In genomic region chr13:21195406-21196228, GRCm38 (mm10) we compare ENCODE assay signal across 32 mouse cellular contexts. TPM values are rescaled to one million over a fixed set of nuclear protein-coding genes. Genes with fewer than 3 reads are reported as not detected.
DNase-seq lines count a peak whose midpoint lies in the region; ATAC-seq and TF ChIP-seq lines count a peak whose summit lies in the region.
"Had no signal": no experiment of that assay in that cellular context is flagged by ENCODE, and none has a peak within 500 bp of the region (broad histone marks: within the 10 kb centered on the region; RNA-seq: fewer than 3 reads in every experiment).

No protein-coding gene starts in this region.

- dilution Hi-C loops in CH12.LX (cut with MboI; ENCODE audit: extremely low pct_ligation_motif_present, extremely low pct_unique_long_range_greater_than_20kb, low sequenced_read_pairs), result no loop called here

- TF ChIP-seq RAD21 in CH12.LX (IDR thresholded peaks at IDR 0.05; ENCODE audit: low read depth, low read length), result no peak

- no peaks in the 10 kb centered on the region for H3K9me3 ChIP-seq in CH12.LX (replicated peaks; ENCODE audit: low read length)
- H3K9me3 ChIP-seq in intestine, embryonic 16.5 days (ENCODE audit: control insufficient read depth, low read length), result no peaks in the 10 kb centered on the region
- no peaks in the 10 kb centered on the region for H3K9me3 ChIP-seq in liver, embryonic 11.5 days (ENCODE audit: control insufficient read depth, low read length)
- H3K9me3 ChIP-seq: embryonic facial prominence, embryonic 10.5 days; embryonic facial prominence, embryonic 13.5 days; forebrain, embryonic 12.5 days; forebrain, embryonic 15.5 days; G1E; hindbrain, embryonic 12.5 days; hindbrain, embryonic 15.5 days had no signal

- H3K4me3 ChIP-seq in CH12.LX (replicated peaks in 1 of 3; ENCODE audit: low read depth in 2 of 3, low read length in 2 of 3, poor library complexity in 1 of 3), result no peak overlapping the region
- H3K4me3 ChIP-seq in intestine, embryonic 16.5 days (ENCODE audit: low read length), result no peak overlapping the region
- no peak overlapping the region for H3K4me3 ChIP-seq in liver, embryonic 11.5 days (ENCODE audit: low read depth, low read length)
- H3K4me3 ChIP-seq: embryonic facial prominence, embryonic 10.5 days; embryonic facial prominence, embryonic 13.5 days; erythroblast, embryonic 14.5 days; forebrain, embryonic 12.5 days; forebrain, embryonic 15.5 days; heart, adult 2 months; hindbrain, embryonic 12.5 days; hindbrain, embryonic 15.5 days had no signal

- H3K4me1 ChIP-seq in CH12.LX (ENCODE audit: control insufficient read depth in 1 of 2, insufficient read depth in 2 of 2), result peaks cover 0 to 12% of the 10 kb centered on the region in 2 experiments; a peak in 1 of 4 replicates
- H3K4me1 ChIP-seq in intestine, embryonic 16.5 days (ENCODE audit: control insufficient read depth, insufficient read depth, low read length), result 0 out of 2 replicates have a peak, but pooled peaks cover 3% of the 10 kb centered on the region
- no peaks in the 10 kb centered on the region; the same call in 1 of the 2 replicates for H3K4me1 ChIP-seq in liver, embryonic 11.5 days (replicated peaks; ENCODE audit: control insufficient read depth, insufficient read depth, low read length)
- H3K4me1 ChIP-seq: forebrain, embryonic 12.5 days; forebrain, embryonic 15.5 days; hindbrain, embryonic 12.5 days had no signal

- WGBS in intestine, embryonic 16.5 days, result 67% methylated on average over 10 of the region's 10 CpGs
- 80% methylated on average over 10 of the region's 10 CpGs for WGBS in liver, embryonic 11.5 days

- no peaks in the 10 kb centered on the region for H3K27me3 ChIP-seq in CH12.LX (replicated peaks)
- H3K27me3 ChIP-seq in intestine, embryonic 16.5 days (replicated peaks; ENCODE audit: control insufficient read depth, insufficient read depth, low read length), result no peaks in the 10 kb centered on the region
- H3K27me3 ChIP-seq in liver, embryonic 11.5 days (replicated peaks; ENCODE audit: control insufficient read depth, insufficient read depth, low read length), result no peaks in the 10 kb centered on the region
- H3K27me3 ChIP-seq: embryonic facial prominence, embryonic 13.5 days; forebrain, embryonic 12.5 days; forebrain, embryonic 15.5 days; hindbrain, embryonic 12.5 days; hindbrain, embryonic 15.5 days had no signal

- TF ChIP-seq CTCF in CH12.LX (conservative IDR thresholded peaks at IDR 0.05 in 1 of 2, IDR thresholded peaks at IDR 0.05 in 1 of 2; ENCODE audit: low read depth in 2 of 2, low read length in 2 of 2), result no peak

- peaks cover 18 to 49% of the 10 kb centered on the region in 2 experiments for H3K36me3 ChIP-seq in CH12.LX (replicated peaks in 1 of 2; ENCODE audit: control insufficient read depth in 1 of 2, insufficient read depth in 1 of 2, low read length in 1 of 2)
- peaks cover 15% of the 10 kb centered on the region for H3K36me3 ChIP-seq in intestine, embryonic 16.5 days (ENCODE audit: control insufficient read depth, insufficient read depth, low read length)
- H3K36me3 ChIP-seq in liver, embryonic 11.5 days (ENCODE audit: control insufficient read depth, insufficient read depth, low read length), result peaks cover 22% of the 10 kb centered on the region

- no peak for TF ChIP-seq POLR2A in CH12.LX (IDR thresholded peaks at IDR 0.05; ENCODE audit: low read depth, low read length)

- H3K79me2 ChIP-seq in CH12.LX (replicated peaks; ENCODE audit: control insufficient read depth, extremely low read depth, insufficient read depth, poor library complexity, severe bottlenecking), result no peaks in the 10 kb centered on the region

- H3K9ac ChIP-seq in CH12.LX (ENCODE audit: insufficient read depth, low read depth), result no peak overlapping the region
- no peak overlapping the region for H3K9ac ChIP-seq in intestine, embryonic 16.5 days (ENCODE audit: low read depth, low read length)
- H3K9ac ChIP-seq in liver, embryonic 11.5 days (ENCODE audit: low read depth, low read length), result no peak overlapping the region
- H3K9ac ChIP-seq: embryonic facial prominence, embryonic 13.5 days; forebrain, embryonic 12.5 days; forebrain, embryonic 15.5 days; hindbrain, embryonic 12.5 days; hindbrain, embryonic 15.5 days had no signal

- TF ChIP-seq EP300 in CH12.LX (IDR thresholded peaks at IDR 0.05; ENCODE audit: low read length), result no peak

- in situ Hi-C loops in CH12.LX (cut with MboI; ENCODE audit: low pct_ligation_motif_present, low pct_unique_long_range_greater_than_20kb, low sequenced_read_pairs), result no loop called here

- peak; percentile 48 for DNase-seq in heart, adult 11 months
- no peak for DNase-seq in heart, adult 9 months (ENCODE audit: low spot score in 2 of 2)
- no peak for DNase-seq in CH12.LX (ENCODE audit: extremely low read depth)
- no peak for DNase-seq in liver, embryonic 11.5 days (ENCODE audit: low spot score)
- DNase-seq in layer of hippocampus, adult 11-12 months (ENCODE audit: low spot score), result no peak
- DNase-seq: adrenal gland, adult 2 months; adrenal gland, postnatal 25 days; cerebellum, adult 11-12 months; cerebellum, adult 8-10 months; cerebellum, postnatal 10 days; cerebellum, postnatal 36 days; embryo, embryonic 11 days; gastrocnemius, postnatal 25 days; heart, adult 2 months had no signal

- peak; percentile 54 for ATAC-seq in intestine, embryonic 16.5 days
- no peak for ATAC-seq in liver, embryonic 11.5 days (replicated peaks; ENCODE audit: low FRiP score)
- ATAC-seq: forebrain, embryonic 15.5 days had no signal

- no peak overlapping the region for H3K27ac ChIP-seq in CH12.LX (ENCODE audit: insufficient read depth, low read depth)
- H3K27ac ChIP-seq in intestine, embryonic 16.5 days (ENCODE audit: low read length), result peak overlapping the region; percentile 82
- no peak overlapping the region for H3K27ac ChIP-seq in liver, embryonic 11.5 days (ENCODE audit: low read depth, low read length)
- H3K27ac ChIP-seq: embryonic facial prominence, embryonic 10.5 days; embryonic facial prominence, embryonic 13.5 days; forebrain, embryonic 12.5 days; forebrain, embryonic 15.5 days; heart, adult 2 months; hindbrain, embryonic 12.5 days; hindbrain, embryonic 15.5 days had no signal

- no peak overlapping the region for H3K4me2 ChIP-seq in CH12.LX (ENCODE audit: insufficient read depth, low read depth, poor library complexity, severe bottlenecking)
- no peak overlapping the region; the same call in 1 of the 2 replicates for H3K4me2 ChIP-seq in intestine, embryonic 16.5 days (ENCODE audit: low read depth, low read length)
- H3K4me2 ChIP-seq in liver, embryonic 11.5 days, result no peak overlapping the region
- H3K4me2 ChIP-seq: embryonic facial prominence, embryonic 13.5 days; forebrain, embryonic 12.5 days; forebrain, embryonic 15.5 days; heart, embryonic 11.5 days; hindbrain, embryonic 12.5 days; hindbrain, embryonic 15.5 days had no signal

TF ChIP-seq in CH12.LX, 34 proteins besides CTCF, POLR2A, EP300 and RAD21:
- TF ChIP-seq CHD1 (IDR thresholded peaks at IDR 0.05; ENCODE audit: low read depth, low read length) (no peak), TBP (conservative IDR thresholded peaks at IDR 0.05; ENCODE audit: low read depth, low read length) (no peak), E2F4 (IDR thresholded peaks at IDR 0.05; ENCODE audit: insufficient replicate concordance, low read depth, low read length) (no peak), MAX (IDR thresholded peaks at IDR 0.05; ENCODE audit: low read length) (no peak), USF2 (conservative IDR thresholded peaks at IDR 0.05; ENCODE audit: low read depth, low read length) (no peak), POLR2AphosphoS2 (IDR thresholded peaks at IDR 0.05; ENCODE audit: low read depth, low read length) (peak; percentile 84; the same call in 1 of the 2 replicates), MEF2A (IDR thresholded peaks at IDR 0.05; ENCODE audit: borderline replicate concordance, low read depth, low read length) (no peak)
TF ChIP-seq in CH12.LX: peak in this region for 1.

RNA-seq across cellular contexts. Expression of gene Trim27, which starts 16.4 kb away (rescaled TPM):
- total RNA-seq in CH12.LX (2012; rRNA removed), result 146 and 176 TPM in 2 replicates
- total RNA-seq in CH12.LX (2014; rRNA removed), result 134 and 141 TPM in 2 replicates
- 185 and 198 TPM in 2 replicates for polyA plus RNA-seq in CH12.LX (2012; ENCODE audit: insufficient read length, low read depth)
- polyA plus RNA-seq in intestine, embryonic 16.5 days (2015; fragmentation: Nextera tagmentation; extraction: Ambion mirVana), result 119 and 122 TPM in 2 replicates
- polyA plus RNA-seq in liver, embryonic 11.5 days (2014; fragmentation: Nextera tagmentation; extraction: Ambion mirVana), result 165 and 175 TPM in 2 replicates

RNA-seq across cellular contexts. Expression of gene Olfr1368, which starts 50.0 kb away (rescaled TPM):
- total RNA-seq in CH12.LX (2012; rRNA removed), result not detected in 2 replicates
- not detected in 2 replicates for total RNA-seq in CH12.LX (2014; rRNA removed)
- polyA plus RNA-seq in CH12.LX (2012; ENCODE audit: insufficient read length, low read depth), result not detected in 2 replicates
- not detected in 2 replicates for polyA plus RNA-seq in intestine, embryonic 16.5 days (2015; fragmentation: Nextera tagmentation; extraction: Ambion mirVana)
- not detected in 2 replicates for polyA plus RNA-seq in liver, embryonic 11.5 days (2014; fragmentation: Nextera tagmentation; extraction: Ambion mirVana)
- total RNA-seq: adrenal gland, adult 2 months; adrenal gland, postnatal 25 days; gastrocnemius, adult 8-10 months; gastrocnemius, postnatal 25 days; heart, adult 2 months; heart, postnatal 25 days; hematopoietic stem cell, adult 5-6 weeks had no signal
- polyA plus RNA-seq: adrenal gland, adult 2 months; brain, embryonic 14.5 days; cortical plate, adult 2 months; embryonic facial prominence, embryonic 10.5 days; embryonic facial prominence, embryonic 13.5 days; erythroblast, embryonic 14.5 days; forebrain, embryonic 12.5 days; forebrain, embryonic 15.5 days; G1E; gonadal fat pad, adult 2 months; heart, adult 2 months; heart, embryonic 11.5 days; heart, embryonic 14.5 days; heart, postnatal 0 days; hindbrain, embryonic 12.5 days; hindbrain, embryonic 15.5 days had no signal
